Mouse (Mus musculus) liver, adult 2 months (tissue): Measurements from ENCODE around the gene Pald1. TPM values are rescaled to one million over a fixed set of nuclear protein-coding genes. Genes with fewer than 3 reads are reported as not detected.

ENCODE experiments used
- DNase-seq: peaks from one replicate; pipeline ENCODE4 v3.0.0-alpha.2; 2011; ENCODE audit warnings: low read depth, low spot score; ENCODE audit errors: extremely low read depth
- H3K27ac ChIP-seq: fragments of 200-500 bp; replicated peaks from 2 replicates; pipeline ENCODE4 v1.5.1; 2012; ENCODE audit warnings: low read depth, mild to moderate bottlenecking, control low read depth, inconsistent platforms, low read length; ENCODE audit not compliant: insufficient read depth
- H3K27me3 ChIP-seq: fragments of 200-500 bp; 2 replicates; pipeline ENCODE4 v1.6.1; 2012; ENCODE audit warnings: mild to moderate bottlenecking, moderate library complexity, low read length, inconsistent platforms; ENCODE audit not compliant: control insufficient read depth, insufficient read depth
- H3K36me3 ChIP-seq: fragments of 200-500 bp; 2 replicates; pipeline ENCODE4 v1.6.1; 2012; ENCODE audit warnings: low read length, inconsistent platforms; ENCODE audit not compliant: control insufficient read depth, insufficient read depth
- H3K4me1 ChIP-seq: fragments of 200-500 bp; 2 replicates; pipeline ENCODE4 v1.6.1; 2011; ENCODE audit warnings: low read length; ENCODE audit not compliant: control insufficient read depth, insufficient read depth
- H3K4me3 ChIP-seq: fragments of 200-500 bp; 2 replicates; pipeline ENCODE4 v1.5.1; 2011; ENCODE audit warnings: low read depth, mild to moderate bottlenecking, control low read depth, low read length, moderate library complexity; ENCODE audit not compliant: insufficient read depth
- H3K79me2 ChIP-seq: fragments of 200-500 bp; 2 replicates; pipeline ENCODE4 v1.6.1; 2012; ENCODE audit warnings: inconsistent platforms, mild to moderate bottlenecking, low read length, moderate library complexity; ENCODE audit not compliant: control insufficient read depth, insufficient read depth
- H3K9ac ChIP-seq: fragments of 200-500 bp; 2 replicates; pipeline ENCODE4 v1.6.1; 2012; ENCODE audit warnings: low read depth, mild to moderate bottlenecking, control low read depth, inconsistent platforms, low read length
- CTCF ChIP-seq: fragments of 200-500 bp; IDR thresholded peaks from 2 replicates; pipeline ENCODE4 v1.5.1; 2011; ENCODE audit warnings: low read depth, low read length, control low read depth
- POLR2A ChIP-seq: fragments of 200-500 bp; IDR thresholded peaks from 2 replicates; pipeline ENCODE4 v1.6.1; 2011; ENCODE audit warnings: low read length, control low read depth; ENCODE audit not compliant: insufficient read depth; ENCODE audit errors: extremely low read depth
- WGBS: fragments of 180-500 bp; shearing (Covaris S2); methylation state at CpG from one replicate; pipeline ENCODE4 v1.1.7; 2018; 5-methylcytosine and 5-hydroxymethylcytosine counted together
- polyA plus RNA-seq: library from polyadenylated mRNA; depleted of rRNA; stranded (reverse); fragments of >200 nt; gene quantifications from 2 replicates; pipeline ENCODE4 v1.2.3, GENCODE M21; 2012
- total RNA-seq: library from RNA; depleted of rRNA; stranded (reverse); fragments of >200 nt; gene quantifications from 2 replicates; pipeline ENCODE4 v1.2.3, GENCODE M21; 2014

The Pald1 gene
- total and polyA plus RNA-seq, 2 experiments, result 7.5 to 8.1 TPM

- no peak overlapping the region for H3K9ac ChIP-seq
- H3K79me2 ChIP-seq, result peaks cover 4% of the 10 kb centered on the region; the same call in 1 of the 2 replicates
- no peaks in the 10 kb centered on the region for H3K27me3 ChIP-seq
- no peak overlapping the region for H3K27ac ChIP-seq
- 75% methylated on average over 8 of the region's 8 CpGs for WGBS
- no peak for TF ChIP-seq POLR2A
- no peaks in the 10 kb centered on the region for H3K36me3 ChIP-seq
- no peak overlapping the region for H3K4me3 ChIP-seq
- no peak for DNase-seq
- H3K4me1 ChIP-seq, result no peaks in the 10 kb centered on the region
Observed at GRCm38 (mm10) chr10:61357658-61358057, 25.7 kb downstream of the Pald1 start.

DNA sequence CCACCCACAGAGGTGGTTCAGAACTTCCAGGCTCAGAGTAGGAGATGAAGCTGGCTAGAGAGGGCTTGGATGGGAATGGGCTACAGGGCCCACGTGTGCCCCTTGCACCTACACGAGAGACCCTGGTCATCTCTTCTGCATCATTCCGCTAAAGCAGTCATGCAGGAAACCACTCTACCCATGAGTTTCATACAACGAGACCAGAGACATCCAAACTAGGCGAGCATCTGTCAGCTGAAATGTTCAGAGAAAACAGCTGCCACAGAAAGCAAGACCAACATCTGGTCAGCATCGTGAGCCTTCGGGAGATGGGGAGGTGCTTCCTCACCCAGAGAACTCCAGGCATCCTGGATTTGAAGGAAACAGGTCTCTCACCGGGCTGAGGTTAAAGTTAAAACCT is 26.8 kb downstream of the Pald1 start:
- TF ChIP-seq POLR2A, result no peak
- no peak for TF ChIP-seq CTCF
- 95% methylated on average over 8 of the region's 8 CpGs for WGBS

DNA sequence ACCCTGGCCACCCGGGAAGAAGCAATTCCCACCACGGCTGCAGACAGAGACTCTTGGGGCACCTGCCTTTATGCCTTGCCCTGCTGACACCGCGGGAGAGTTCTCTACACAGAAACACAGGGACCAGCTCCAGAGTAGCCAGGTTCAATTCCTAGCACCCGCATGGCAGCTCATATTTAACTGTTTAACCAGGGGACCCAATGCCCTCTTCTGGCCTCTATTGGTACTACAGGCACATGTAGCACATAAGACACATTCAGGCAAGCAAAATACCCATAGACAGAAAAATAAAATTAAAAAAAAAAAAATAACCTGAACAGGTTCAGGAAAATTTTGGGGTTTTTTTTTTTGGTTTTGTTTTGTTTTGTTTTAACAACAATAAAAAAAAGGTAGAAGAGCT is 27.2 kb downstream of the Pald1 start:
- 97% methylated on average over 5 of the region's 5 CpGs for WGBS
- DNase-seq, result no peak
- Histone ChIP-seq H3K4me3 (no peak overlapping the region), H3K36me3 (peaks cover 3% of the 10 kb centered on the region; the same call in 1 of the 2 replicates), H3K4me1 (no peaks in the 10 kb centered on the region), H3K27ac (no peak overlapping the region), H3K9ac (no peak overlapping the region), H3K27me3 (no peaks in the 10 kb centered on the region), H3K79me2 (peaks cover 4% of the 10 kb centered on the region; the same call in 1 of the 2 replicates)
- TF ChIP-seq POLR2A (no peak), CTCF (0 out of 2 replicates have a peak, but pooled peaks have one; percentile 6)

More for the DNA sequence above, 26.8 kb downstream of the Pald1 start:
- DNase-seq, result no peak
- H3K79me2 ChIP-seq, result peaks cover 4% of the 10 kb centered on the region; the same call in 1 of the 2 replicates
- H3K27ac ChIP-seq, result no peak overlapping the region
- no peaks in the 10 kb centered on the region for H3K27me3 ChIP-seq
- peaks cover 3% of the 10 kb centered on the region; the same call in 1 of the 2 replicates for H3K36me3 ChIP-seq
- H3K9ac ChIP-seq, result no peak overlapping the region
- no peak overlapping the region for H3K4me3 ChIP-seq
- no peaks in the 10 kb centered on the region for H3K4me1 ChIP-seq

DNA sequence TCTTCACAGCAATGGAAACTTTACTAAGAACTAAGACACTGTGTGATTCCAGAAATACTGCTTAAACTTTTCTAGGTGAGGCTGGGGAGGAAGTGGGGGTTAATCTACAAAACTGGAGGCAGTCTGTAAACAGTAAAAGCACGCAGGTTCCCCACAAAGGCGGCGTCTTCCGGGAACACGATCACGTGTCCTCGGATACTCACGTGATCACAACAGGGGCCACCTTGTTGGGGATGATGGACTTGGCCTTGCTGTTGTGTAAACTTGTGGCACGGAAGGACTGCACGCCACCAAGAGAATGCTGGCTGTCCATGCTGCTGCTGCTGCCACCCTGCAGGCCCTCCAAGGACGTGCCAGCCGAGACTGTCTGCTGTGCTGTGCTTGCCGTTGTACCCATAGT is 27.7 kb downstream of the Pald1 start:
- DNase-seq, result no peak
- Histone ChIP-seq H3K9ac (no peak overlapping the region), H3K79me2 (peaks cover 2% of the 10 kb centered on the region; the same call in 1 of the 2 replicates), H3K27me3 (no peaks in the 10 kb centered on the region), H3K36me3 (peaks cover 3% of the 10 kb centered on the region; the same call in 1 of the 2 replicates), H3K4me3 (no peak overlapping the region), H3K27ac (no peak overlapping the region), H3K4me1 (no peaks in the 10 kb centered on the region)
- 97% methylated on average over 13 of the region's 13 CpGs for WGBS
- TF ChIP-seq CTCF, result no peak
- TF ChIP-seq POLR2A, result no peak

- H3K36me3 ChIP-seq, result peaks cover 3% of the 10 kb centered on the region; the same call in 1 of the 2 replicates
- no peak overlapping the region for H3K4me3 ChIP-seq
- WGBS, result 78% methylated on average over 4 of the region's 4 CpGs
- H3K27ac ChIP-seq, result no peak overlapping the region
- no peaks in the 10 kb centered on the region for H3K27me3 ChIP-seq
- H3K9ac ChIP-seq, result no peak overlapping the region
- TF ChIP-seq POLR2A, result no peak
- no peak for TF ChIP-seq CTCF
- no peaks in the 10 kb centered on the region for H3K4me1 ChIP-seq
- DNase-seq, result no peak
- H3K79me2 ChIP-seq, result no peaks in the 10 kb centered on the region
Observed at GRCm38 (mm10) chr10:61351216-61351615, 32.1 kb downstream of the Pald1 start.

GRCm38 (mm10) chr10:61346374-61346773 is 37.0 kb downstream of the Pald1 start:
- WGBS, result 56% methylated on average over 10 of the region's 10 CpGs
- no peaks in the 10 kb centered on the region for H3K79me2 ChIP-seq
- H3K4me1 ChIP-seq, result no peaks in the 10 kb centered on the region
- no peaks in the 10 kb centered on the region; the same call in 1 of the 2 replicates for H3K36me3 ChIP-seq
- DNase-seq, result no peak
- TF ChIP-seq CTCF, result no peak
- TF ChIP-seq POLR2A, result no peak
- H3K9ac ChIP-seq, result no peak overlapping the region
- H3K27me3 ChIP-seq, result no peaks in the 10 kb centered on the region
- no peak overlapping the region for H3K4me3 ChIP-seq
- no peak overlapping the region for H3K27ac ChIP-seq
